Mouse (Mus musculus): ENCODE data around the gene Ftsj1.

DNA sequence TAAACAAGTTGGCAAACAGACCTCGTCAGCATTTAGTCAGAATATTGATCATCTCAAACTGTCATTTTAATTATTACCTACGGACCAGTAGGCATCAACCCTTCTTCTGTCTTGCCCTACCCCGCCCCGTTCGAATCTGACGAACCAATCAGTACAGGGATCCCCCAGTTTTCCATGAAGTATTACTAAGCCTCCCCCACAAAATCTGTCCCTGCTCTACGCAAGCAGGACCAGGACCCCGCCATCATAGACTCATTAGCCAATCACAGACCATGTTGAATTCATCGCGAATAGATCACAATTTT is 58.8 kb downstream of the Ftsj1 start, which contains the start of gene Ebp:
- TF ChIP-seq HCFC1 (IDR thresholded peaks at IDR 0.05; ENCODE audit: borderline replicate concordance, insufficient read depth, low read length): no peak
- no peak for TF ChIP-seq CHD2 (IDR thresholded peaks at IDR 0.05; ENCODE audit: low read depth, low read length)
- TF ChIP-seq MAFK (IDR thresholded peaks at IDR 0.05; ENCODE audit: insufficient read depth, low read depth, low read length): no peak
- no peak for TF ChIP-seq ZC3H11A (IDR thresholded peaks at IDR 0.05; ENCODE audit: borderline replicate concordance, low read depth, low read length)

All from ES-E14 (cell line).